Mouse (Mus musculus) kidney, embryonic 16.5 days (tissue): ENCODE measurements at regions not wholly inside any gene's neighbourhood (a gene's known extent, or its start where the extent isn't known, plus 50 kb on each side); places are given as distances from the start of the nearest gene placed in this dataset.

ENCODE experiments used
- ATAC-seq: fragments of 200-750 bp; cut with Nextera tagmentation; 2 replicates; pipeline ENCODE4 v1.8.0; 2017; ENCODE audit warnings: moderate TSS enrichment; ENCODE audit not compliant: low FRiP score, low TSS enrichment
- H3K27ac ChIP-seq: fragments of 300-500 bp; sonication (generic); 2 replicates; pipeline ENCODE4 v1.5.1; 2014; ENCODE audit warnings: low read length
- H3K27me3 ChIP-seq: fragments of 300-500 bp; sonication (generic); 2 replicates; pipeline ENCODE4 v1.6.1; 2014; ENCODE audit warnings: low read length, control low read depth, mixed read lengths; ENCODE audit not compliant: insufficient read depth
- H3K36me3 ChIP-seq: fragments of 300-500 bp; sonication (generic); 2 replicates; pipeline ENCODE4 v1.6.1; 2014; ENCODE audit warnings: low read length, control low read depth, mixed read lengths; ENCODE audit not compliant: insufficient read depth
- H3K4me1 ChIP-seq: fragments of 300-500 bp; sonication (generic); 2 replicates; pipeline ENCODE4 v1.6.1; 2014; ENCODE audit warnings: low read length, control low read depth, mixed read lengths; ENCODE audit not compliant: insufficient read depth
- H3K4me2 ChIP-seq: fragments of 300-500 bp; sonication (generic); replicated peaks from 2 replicates; pipeline ENCODE4 v1.6.1; 2014; ENCODE audit warnings: low read depth, low read length
- H3K4me3 ChIP-seq: fragments of 300-500 bp; sonication (generic); 2 replicates; pipeline ENCODE4 v1.5.1; 2014; ENCODE audit warnings: mild to moderate bottlenecking, low read length
- H3K9ac ChIP-seq: fragments of 300-500 bp; sonication (generic); replicated peaks from 2 replicates; pipeline ENCODE4 v1.6.1; 2014; ENCODE audit warnings: low read length
- H3K9me3 ChIP-seq: fragments of 300-500 bp; sonication (generic); 2 replicates; pipeline ENCODE4 v1.6.1; 2016; ENCODE audit warnings: low read length, control low read depth
- WGBS: fragments of 180-500 bp; shearing (Covaris S2); extraction: QIAGEN DNeasy Blood & Tissue Kit; methylation state at CpG from one replicate; pipeline ENCODE4 v1.1.7; 2014; 5-methylcytosine and 5-hydroxymethylcytosine counted together

GRCm38 (mm10) chr12:16035551-16035950, 218.8 kb upstream of the Trib2 start:
- ATAC-seq: peak; percentile 54; the same call in 1 of the 2 replicates
- 41% methylated on average over 2 of the region's 2 CpGs for WGBS
- Histone ChIP-seq H3K36me3 (no peaks in the 10 kb centered on the region), H3K4me1 (peaks cover 10% of the 10 kb centered on the region), H3K9me3 (no peaks in the 10 kb centered on the region), H3K27me3 (no peaks in the 10 kb centered on the region), H3K27ac (no peak overlapping the region), H3K4me3 (no peak overlapping the region), H3K4me2 (no peak overlapping the region), H3K9ac (no peak overlapping the region)

DNA sequence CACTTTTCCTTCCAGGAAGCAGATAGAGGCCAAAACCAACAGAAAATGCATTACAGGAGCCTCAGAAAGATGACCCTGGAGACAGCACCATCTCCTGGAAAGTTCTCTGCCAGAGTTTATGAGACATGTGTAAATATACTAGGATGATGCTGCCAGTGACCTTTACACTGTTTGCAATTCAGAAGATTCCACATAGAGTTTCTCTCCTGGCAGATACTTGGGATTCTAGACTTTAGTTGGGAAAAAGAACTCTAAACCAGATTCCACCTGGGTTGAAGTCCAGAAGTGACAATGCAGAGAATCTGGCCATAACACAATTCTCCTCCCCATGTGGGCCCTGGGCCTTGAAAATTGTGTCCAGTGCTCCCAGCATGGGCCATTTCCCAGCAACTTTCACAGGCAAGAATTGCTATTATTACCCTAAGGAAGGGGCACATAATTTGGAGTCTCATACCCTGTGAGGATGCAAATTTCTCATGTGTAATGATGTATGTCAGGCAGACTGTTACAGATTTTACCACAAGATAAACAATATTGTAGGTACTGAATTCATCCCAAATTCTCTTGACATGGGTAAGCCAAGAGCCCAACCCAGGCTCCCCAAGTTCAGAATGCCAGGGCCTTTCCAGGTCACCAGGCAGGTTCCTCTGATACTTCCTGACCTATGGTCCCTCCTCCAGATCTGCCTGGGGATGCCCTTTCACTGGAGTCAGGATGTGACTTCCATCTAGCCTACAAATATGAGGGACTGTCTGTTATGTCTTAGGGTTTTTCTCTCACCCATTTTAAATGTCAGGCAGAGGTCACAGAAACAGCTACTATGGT, 218.2 kb upstream of the Trib2 start:
- no peak overlapping the region for H3K4me3 ChIP-seq
- H3K9me3 ChIP-seq: no peaks in the 10 kb centered on the region
- ATAC-seq: peak; percentile 51; the same call in 1 of the 2 replicates
- no peaks in the 10 kb centered on the region for H3K36me3 ChIP-seq
- H3K4me1 ChIP-seq: peaks cover 10% of the 10 kb centered on the region
- H3K27ac ChIP-seq: 0 out of 2 replicates have a peak overlapping the region, but pooled peaks have one; percentile 16
- H3K27me3 ChIP-seq: no peaks in the 10 kb centered on the region
- H3K4me2 ChIP-seq: no peak overlapping the region
- H3K9ac ChIP-seq: no peak overlapping the region

GRCm38 (mm10) chr12:16026654-16027053, 209.9 kb upstream of the Trib2 start:
- ATAC-seq: no peak
- no peak overlapping the region for H3K4me3 ChIP-seq
- H3K9me3 ChIP-seq: no peaks in the 10 kb centered on the region
- no peaks in the 10 kb centered on the region for H3K27me3 ChIP-seq
- H3K36me3 ChIP-seq: no peaks in the 10 kb centered on the region
- no peaks in the 10 kb centered on the region for H3K4me1 ChIP-seq
- H3K27ac ChIP-seq: no peak overlapping the region
- no peak overlapping the region for H3K9ac ChIP-seq
- no peak overlapping the region for H3K4me2 ChIP-seq
- WGBS: 19% methylated on average over 1 of the region's 1 CpGs

- WGBS: 88% methylated on average over 7 of the region's 7 CpGs
- ATAC-seq: no peak
- no peaks in the 10 kb centered on the region for H3K27me3 ChIP-seq
Measured at GRCm38 (mm10) chr12:16023273-16023672, 206.6 kb upstream of the Trib2 start.

GRCm38 (mm10) chr12:16021202-16021821, 204.6 kb upstream of the Trib2 start:
- Histone ChIP-seq H3K36me3 (no peaks in the 10 kb centered on the region), H3K9me3 (no peaks in the 10 kb centered on the region), H3K27me3 (no peaks in the 10 kb centered on the region), H3K4me3 (no peak overlapping the region), H3K4me1 (no peaks in the 10 kb centered on the region), H3K27ac (no peak overlapping the region), H3K4me2 (no peak overlapping the region), H3K9ac (no peak overlapping the region)
- ATAC-seq: no peak
- 72% methylated on average over 1 of the region's 1 CpGs for WGBS

More at GRCm38 (mm10) chr12:16023273-16023672, 206.6 kb upstream of the Trib2 start:
- Histone ChIP-seq H3K9me3 (no peaks in the 10 kb centered on the region), H3K36me3 (no peaks in the 10 kb centered on the region), H3K4me3 (no peak overlapping the region), H3K27ac (no peak overlapping the region), H3K9ac (no peak overlapping the region), H3K4me2 (no peak overlapping the region), H3K4me1 (no peaks in the 10 kb centered on the region)

GRCm38 (mm10) chr12:16018237-16018636, 201.5 kb upstream of the Trib2 start:
- ATAC-seq: no peak
- 90% methylated on average over 4 of the region's 4 CpGs for WGBS

GRCm38 (mm10) chr12:16016621-16017020, 199.9 kb upstream of the Trib2 start:
- Histone ChIP-seq H3K27me3 (no peaks in the 10 kb centered on the region), H3K4me1 (no peaks in the 10 kb centered on the region), H3K9me3 (no peaks in the 10 kb centered on the region), H3K27ac (no peak overlapping the region), H3K36me3 (no peaks in the 10 kb centered on the region), H3K4me2 (no peak overlapping the region), H3K4me3 (no peak overlapping the region), H3K9ac (no peak overlapping the region)
- no peak for ATAC-seq
- 91% methylated on average over 1 of the region's 1 CpGs for WGBS

More at GRCm38 (mm10) chr12:16018237-16018636, 201.5 kb upstream of the Trib2 start:
- Histone ChIP-seq H3K9me3 (no peaks in the 10 kb centered on the region), H3K36me3 (no peaks in the 10 kb centered on the region), H3K4me3 (no peak overlapping the region), H3K9ac (no peak overlapping the region), H3K4me1 (no peaks in the 10 kb centered on the region), H3K27ac (no peak overlapping the region), H3K4me2 (no peak overlapping the region), H3K27me3 (no peaks in the 10 kb centered on the region)

GRCm38 (mm10) chr12:16015596-16015995, 198.9 kb upstream of the Trib2 start:
- Histone ChIP-seq H3K36me3 (no peaks in the 10 kb centered on the region), H3K4me3 (no peak overlapping the region), H3K27ac (no peak overlapping the region), H3K9ac (no peak overlapping the region), H3K4me2 (no peak overlapping the region), H3K27me3 (no peaks in the 10 kb centered on the region), H3K4me1 (peaks cover 2% of the 10 kb centered on the region), H3K9me3 (no peaks in the 10 kb centered on the region)
- 45% methylated on average over 6 of the region's 8 CpGs for WGBS
- ATAC-seq: no peak

GRCm38 (mm10) chr12:16014679-16015078, 198.0 kb upstream of the Trib2 start:
- Histone ChIP-seq H3K9ac (no peak overlapping the region), H3K27ac (no peak overlapping the region), H3K4me1 (peaks cover 11% of the 10 kb centered on the region), H3K27me3 (no peaks in the 10 kb centered on the region), H3K9me3 (no peaks in the 10 kb centered on the region), H3K4me3 (no peak overlapping the region), H3K36me3 (no peaks in the 10 kb centered on the region), H3K4me2 (no peak overlapping the region)
- 81% methylated on average over 1 of the region's 1 CpGs for WGBS
- ATAC-seq: no peak
